Mouse (Mus musculus) hindbrain, embryonic 12.5 days (tissue): Measurements from ENCODE around the gene Disc1. TPM values are rescaled to one million over a fixed set of nuclear protein-coding genes. Genes with fewer than 3 reads are reported as not detected.

Experiments
- ATAC-seq: fragments of 200-750 bp; cut with Nextera tagmentation; 2 replicates; pipeline ENCODE4 v1.8.0; 2017; ENCODE audit warnings: moderate TSS enrichment; ENCODE audit not compliant: low FRiP score
- H3K27ac ChIP-seq: fragments of 300-500 bp; sonication (generic); 2 replicates; pipeline ENCODE4 v1.5.1; 2016; ENCODE audit warnings: mild to moderate bottlenecking
- H3K27me3 ChIP-seq: fragments of 300-500 bp; sonication (generic); 2 replicates; pipeline ENCODE4 v1.6.1; 2016; ENCODE audit warnings: mild to moderate bottlenecking
- H3K36me3 ChIP-seq: fragments of 300-500 bp; sonication (generic); 2 replicates; pipeline ENCODE4 v1.6.1; 2016; ENCODE audit warnings: mild to moderate bottlenecking
- H3K4me1 ChIP-seq: fragments of 300-500 bp; sonication (generic); 2 replicates; pipeline ENCODE4 v1.6.1; 2016
- H3K4me2 ChIP-seq: fragments of 300-500 bp; sonication (generic); replicated peaks from 2 replicates; pipeline ENCODE4 v1.6.1; 2016; ENCODE audit warnings: mild to moderate bottlenecking
- H3K4me3 ChIP-seq: fragments of 300-500 bp; sonication (generic); 2 replicates; pipeline ENCODE4 v1.5.1; 2016; ENCODE audit warnings: mild to moderate bottlenecking
- H3K9ac ChIP-seq: fragments of 300-500 bp; sonication (generic); 2 replicates; pipeline ENCODE4 v1.6.1; 2016; ENCODE audit warnings: mild to moderate bottlenecking, moderate library complexity
- H3K9me3 ChIP-seq: fragments of 300-500 bp; sonication (generic); replicated peaks from 2 replicates; pipeline ENCODE4 v1.6.1; 2016; ENCODE audit warnings: mild to moderate bottlenecking
- WGBS: fragments of 180-500 bp; shearing (Covaris S2); methylation state at CpG from one replicate; pipeline ENCODE4 v1.1.7; 2016; 5-methylcytosine and 5-hydroxymethylcytosine counted together
- polyA plus RNA-seq: library from polyadenylated mRNA; unstranded; fragments of >200 nt; fragmentation: Nextera tagmentation; extraction: Ambion mirVana; gene quantifications from 2 replicates; pipeline ENCODE4 v1.2.1, GENCODE M21; 2016

Disc1 gene
- polyA plus RNA-seq, 1 experiment from 2014 or later: 2.8 TPM

DNA sequence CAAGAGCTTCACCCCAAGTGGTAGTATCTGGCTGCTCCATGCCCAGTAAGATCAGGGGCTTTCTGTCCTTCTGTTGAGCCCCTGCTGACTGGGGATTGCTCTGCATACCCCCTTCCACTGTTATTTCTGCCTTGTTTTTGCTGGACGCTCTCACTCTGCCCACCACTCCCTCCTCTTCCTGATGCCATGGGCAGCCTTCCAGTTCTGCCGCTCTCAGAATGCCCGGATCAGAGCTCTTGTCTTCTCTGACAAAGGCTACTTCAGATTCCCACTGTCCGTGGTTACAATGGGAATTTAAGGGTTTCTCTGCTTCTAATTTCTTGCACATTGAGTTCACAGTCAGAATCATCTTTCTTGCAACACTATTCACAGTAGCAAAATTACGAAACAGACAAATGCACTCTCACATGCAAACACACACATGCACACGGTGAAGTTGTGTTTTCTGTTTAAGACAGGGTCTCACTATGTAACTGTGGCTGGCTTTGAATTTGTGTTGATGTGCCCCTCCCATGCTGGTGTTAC lies 214.2 kb downstream of the Disc1 start:
- Histone ChIP-seq H3K36me3 (no peaks in the 10 kb centered on the region), H3K4me1 (no peaks in the 10 kb centered on the region; the same call in 1 of the 2 replicates), H3K9me3 (no peaks in the 10 kb centered on the region), H3K9ac (no peak overlapping the region), H3K4me2 (no peak overlapping the region), H3K27ac (no peak overlapping the region), H3K4me3 (no peak overlapping the region), H3K27me3 (no peaks in the 10 kb centered on the region)
- 66% methylated on average over 6 of the region's 6 CpGs for WGBS
- no peak for ATAC-seq

- no peaks in the 10 kb centered on the region; the same call in 1 of the 2 replicates for H3K4me1 ChIP-seq
- H3K9ac ChIP-seq: no peak overlapping the region
- H3K27me3 ChIP-seq: no peaks in the 10 kb centered on the region
- H3K36me3 ChIP-seq: no peaks in the 10 kb centered on the region
- H3K4me3 ChIP-seq: no peak overlapping the region
- no peak for ATAC-seq
- H3K4me2 ChIP-seq: no peak overlapping the region
- no peaks in the 10 kb centered on the region; the same call in 1 of the 2 replicates for H3K9me3 ChIP-seq
- WGBS: 83% methylated on average over 7 of the region's 7 CpGs
- H3K27ac ChIP-seq: no peak overlapping the region
These were observed 216.3 kb downstream of the Disc1 start for GRCm38 (mm10) chr8:125270292-125270691.

DNA sequence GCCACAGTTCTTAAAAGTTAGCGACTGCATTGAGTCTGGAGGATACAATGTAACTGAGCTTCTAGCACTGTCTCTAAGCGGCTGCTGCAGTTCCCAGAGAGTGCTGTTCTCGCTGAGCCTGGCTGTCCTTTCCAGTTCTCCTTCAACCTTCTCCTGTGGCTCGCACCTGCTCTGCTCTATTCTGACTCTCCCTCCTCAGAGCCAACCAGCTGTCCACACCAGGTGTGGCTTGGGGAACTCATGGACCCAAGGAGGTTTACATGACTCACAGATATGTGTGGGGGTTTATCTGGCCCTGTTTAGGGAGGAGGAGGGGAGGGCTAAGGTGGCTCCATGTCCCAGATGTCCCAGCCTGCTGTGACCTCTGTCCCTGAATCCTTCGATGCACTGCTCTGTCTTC lies 217.4 kb downstream of the Disc1 start:
- Histone ChIP-seq H3K27ac (no peak overlapping the region), H3K27me3 (no peaks in the 10 kb centered on the region), H3K9me3 (no peaks in the 10 kb centered on the region; the same call in 1 of the 2 replicates), H3K9ac (no peak overlapping the region), H3K4me3 (no peak overlapping the region), H3K4me1 (no peaks in the 10 kb centered on the region; the same call in 1 of the 2 replicates), H3K36me3 (no peaks in the 10 kb centered on the region), H3K4me2 (no peak overlapping the region)
- WGBS: 71% methylated on average over 5 of the region's 5 CpGs
- ATAC-seq: no peak

GRCm38 (mm10) chr8:125272089-125272866 lies 218.3 kb downstream of the Disc1 start:
- Histone ChIP-seq H3K4me2 (no peak overlapping the region), H3K4me3 (no peak overlapping the region), H3K36me3 (no peaks in the 10 kb centered on the region), H3K27ac (no peak overlapping the region), H3K27me3 (no peaks in the 10 kb centered on the region), H3K9ac (no peak overlapping the region), H3K4me1 (peaks cover 5% of the 10 kb centered on the region), H3K9me3 (no peaks in the 10 kb centered on the region; the same call in 1 of the 2 replicates)
- 64% methylated on average over 13 of the region's 13 CpGs for WGBS
- no peak for ATAC-seq

DNA sequence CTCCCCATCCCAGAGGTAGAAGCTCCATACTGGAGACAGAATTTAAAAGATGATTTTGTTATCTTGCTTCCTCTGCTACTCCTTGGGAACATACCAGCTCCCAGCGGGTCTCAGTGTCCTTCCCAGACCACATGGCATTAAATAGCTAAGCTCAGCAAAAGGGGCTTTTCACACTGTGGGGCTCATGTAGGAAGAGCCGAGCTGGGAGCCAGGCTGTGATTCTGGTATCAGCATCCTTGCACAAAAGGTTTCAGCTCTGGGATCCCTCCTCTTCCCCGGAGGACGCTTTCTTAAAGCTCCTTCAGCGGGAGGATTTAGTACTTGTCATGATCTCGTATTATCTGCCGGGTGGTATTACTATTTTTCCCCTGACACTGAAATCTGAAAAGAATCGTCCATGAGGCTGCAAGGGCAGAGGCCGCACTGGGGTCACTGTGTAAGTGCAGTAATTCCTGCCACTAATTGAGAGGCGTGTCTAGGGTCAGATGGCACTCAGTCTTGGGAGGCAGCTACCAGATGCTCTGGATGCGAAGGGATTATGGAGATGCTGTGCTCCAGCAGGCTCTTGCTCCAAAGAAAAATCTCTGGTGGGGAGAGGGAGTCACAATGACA lies 223.2 kb downstream of the Disc1 start:
- Histone ChIP-seq H3K4me2 (no peak overlapping the region), H3K9ac (no peak overlapping the region), H3K4me3 (no peak overlapping the region), H3K27me3 (no peaks in the 10 kb centered on the region), H3K4me1 (peaks cover 11% of the 10 kb centered on the region), H3K9me3 (no peaks in the 10 kb centered on the region; the same call in 1 of the 2 replicates), H3K36me3 (no peaks in the 10 kb centered on the region), H3K27ac (no peak overlapping the region)
- ATAC-seq: peak; percentile 58; the same call in 1 of the 2 replicates
- WGBS: 7% methylated on average over 11 of the region's 11 CpGs

DNA sequence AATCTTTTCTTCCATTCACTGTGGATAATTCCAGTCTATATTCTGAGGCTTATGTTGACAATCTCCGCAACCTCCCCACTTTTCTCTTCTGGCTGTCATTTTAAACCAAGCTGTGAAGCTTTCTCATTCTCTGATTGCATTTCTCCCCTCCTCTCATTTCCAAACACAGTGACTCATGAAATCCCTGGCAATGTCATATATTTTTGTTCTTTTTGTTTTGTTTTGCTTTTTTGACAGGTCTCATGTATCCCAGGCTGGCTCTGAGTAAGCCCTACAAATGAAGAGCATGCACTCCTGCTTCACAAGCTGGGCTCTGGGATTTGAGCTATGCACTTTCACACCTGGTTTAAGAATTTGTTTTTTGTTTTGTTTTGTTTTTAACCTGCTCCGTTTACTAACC lies 225.2 kb downstream of the Disc1 start:
- Histone ChIP-seq H3K4me3 (no peak overlapping the region), H3K9me3 (no peaks in the 10 kb centered on the region; the same call in 1 of the 2 replicates), H3K27me3 (no peaks in the 10 kb centered on the region), H3K4me2 (no peak overlapping the region), H3K4me1 (peaks cover 20% of the 10 kb centered on the region), H3K27ac (no peak overlapping the region), H3K9ac (no peak overlapping the region), H3K36me3 (no peaks in the 10 kb centered on the region)
- no peak for ATAC-seq
- WGBS: 100% methylated on average over 2 of the region's 2 CpGs

DNA sequence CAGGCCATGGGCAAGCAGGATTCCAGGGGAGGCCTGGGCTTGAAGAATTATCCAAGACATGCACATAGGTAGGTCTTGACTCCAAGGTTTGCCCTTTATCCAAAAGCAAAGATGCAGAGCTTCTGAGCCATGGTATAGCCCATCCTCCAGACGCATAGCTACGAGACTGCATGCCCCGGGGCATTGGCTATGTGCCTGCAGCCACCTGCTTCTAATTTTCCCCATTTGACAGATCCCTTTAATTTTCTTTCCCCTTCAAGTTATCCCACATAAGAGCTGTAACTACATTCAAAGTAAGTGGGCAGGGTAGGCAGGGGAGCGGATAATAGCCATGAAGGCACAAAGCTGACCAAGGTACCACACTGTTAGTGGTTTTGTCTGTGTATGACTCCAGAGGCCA lies 225.9 kb downstream of the Disc1 start:
- H3K4me2 ChIP-seq: no peak overlapping the region
- H3K4me3 ChIP-seq: no peak overlapping the region
- no peaks in the 10 kb centered on the region for H3K27me3 ChIP-seq
- no peak for ATAC-seq
- no peak overlapping the region for H3K9ac ChIP-seq
- 65% methylated on average over 4 of the region's 4 CpGs for WGBS
- no peaks in the 10 kb centered on the region; the same call in 1 of the 2 replicates for H3K9me3 ChIP-seq
- no peak overlapping the region for H3K27ac ChIP-seq
- H3K4me1 ChIP-seq: peaks cover 20% of the 10 kb centered on the region
- no peaks in the 10 kb centered on the region for H3K36me3 ChIP-seq

- H3K9ac ChIP-seq: no peak overlapping the region
- no peak overlapping the region for H3K4me3 ChIP-seq
- peaks cover 24% of the 10 kb centered on the region for H3K4me1 ChIP-seq
- WGBS: 45% methylated on average over 7 of the region's 7 CpGs
- no peak overlapping the region for H3K4me2 ChIP-seq
- no peaks in the 10 kb centered on the region for H3K9me3 ChIP-seq
- no peaks in the 10 kb centered on the region for H3K36me3 ChIP-seq
- H3K27ac ChIP-seq: no peak overlapping the region
- ATAC-seq: no peak
- no peaks in the 10 kb centered on the region for H3K27me3 ChIP-seq
These were observed 228.5 kb downstream of the Disc1 start for GRCm38 (mm10) chr8:125282531-125282930.

DNA sequence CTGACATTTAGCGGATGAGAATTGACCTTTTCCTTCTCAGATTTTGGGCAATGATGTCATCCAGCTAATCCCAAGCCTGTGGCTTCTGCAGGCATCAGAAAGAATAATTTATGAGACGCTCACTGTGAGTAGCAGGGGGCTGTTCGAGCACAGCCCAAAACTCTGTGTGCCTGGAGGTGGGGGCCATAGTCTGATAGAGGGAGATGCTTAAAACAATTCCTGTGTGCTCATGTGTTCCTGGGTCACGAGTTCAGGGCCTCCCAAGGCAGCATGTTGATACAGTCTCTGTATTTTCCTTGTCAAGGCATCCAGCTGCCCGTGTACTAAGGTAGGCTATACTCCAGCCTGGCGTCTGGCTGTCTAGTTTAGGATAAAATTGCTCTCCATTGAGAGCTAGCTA lies 229.5 kb downstream of the Disc1 start:
- H3K36me3 ChIP-seq: no peaks in the 10 kb centered on the region
- H3K27ac ChIP-seq: no peak overlapping the region
- WGBS: 53% methylated on average over 6 of the region's 6 CpGs
- no peak overlapping the region for H3K4me3 ChIP-seq
- H3K4me1 ChIP-seq: peaks cover 21% of the 10 kb centered on the region
- 0 out of 2 replicates have a peak, but pooled peaks cover under 1% of the 10 kb centered on the region for H3K27me3 ChIP-seq
- H3K9ac ChIP-seq: no peak overlapping the region
- no peaks in the 10 kb centered on the region for H3K9me3 ChIP-seq
- no peak for ATAC-seq
- no peak overlapping the region for H3K4me2 ChIP-seq

- no peak overlapping the region for H3K9ac ChIP-seq
- no peak overlapping the region for H3K4me3 ChIP-seq
- no peak overlapping the region for H3K27ac ChIP-seq
- H3K4me2 ChIP-seq: no peak overlapping the region
- peaks cover 21% of the 10 kb centered on the region for H3K4me1 ChIP-seq
- no peaks in the 10 kb centered on the region for H3K9me3 ChIP-seq
- H3K36me3 ChIP-seq: no peaks in the 10 kb centered on the region
- peaks cover 4% of the 10 kb centered on the region; the same call in 1 of the 2 replicates for H3K27me3 ChIP-seq
- no peak for ATAC-seq
- WGBS: 55% methylated on average over 4 of the region's 4 CpGs
These were observed 230.9 kb downstream of the Disc1 start for GRCm38 (mm10) chr8:125284875-125285274.

DNA sequence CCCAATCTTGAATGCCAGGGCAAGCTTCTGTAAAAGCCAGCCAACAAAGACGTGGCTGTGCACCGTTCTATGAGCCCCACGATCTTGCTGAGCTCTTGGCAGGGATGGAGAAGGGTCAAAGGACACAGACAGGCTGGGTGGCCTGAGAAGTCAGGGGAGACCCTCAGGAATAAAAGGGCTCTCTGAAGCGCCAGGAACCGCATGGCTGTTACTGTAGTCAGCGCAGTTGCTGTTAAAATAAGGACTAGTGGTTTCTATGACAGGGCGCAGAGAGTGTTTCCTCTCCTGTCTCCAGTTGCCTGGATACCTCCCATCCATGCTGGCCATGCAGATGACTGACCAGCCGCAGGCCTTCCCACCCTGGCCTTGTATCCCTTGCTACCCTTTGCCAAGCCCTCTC lies 231.4 kb downstream of the Disc1 start:
- WGBS: 65% methylated on average over 8 of the region's 8 CpGs

GRCm38 (mm10) chr8:125285966-125286681 lies 232.1 kb downstream of the Disc1 start:
- 75% methylated on average over 12 of the region's 12 CpGs for WGBS

More for the DNA sequence above, 231.4 kb downstream of the Disc1 start:
- no peaks in the 10 kb centered on the region for H3K9me3 ChIP-seq
- ATAC-seq: no peak
- H3K27me3 ChIP-seq: peaks cover 4% of the 10 kb centered on the region; the same call in 1 of the 2 replicates
- no peak overlapping the region for H3K27ac ChIP-seq
- H3K4me3 ChIP-seq: no peak overlapping the region
- H3K4me2 ChIP-seq: no peak overlapping the region
- H3K9ac ChIP-seq: no peak overlapping the region
- H3K4me1 ChIP-seq: peaks cover 21% of the 10 kb centered on the region
- no peaks in the 10 kb centered on the region for H3K36me3 ChIP-seq

More at GRCm38 (mm10) chr8:125285966-125286681, 232.1 kb downstream of the Disc1 start:
- ATAC-seq: no peak
- Histone ChIP-seq H3K4me2 (no peak overlapping the region), H3K27ac (no peak overlapping the region), H3K36me3 (no peaks in the 10 kb centered on the region), H3K4me3 (no peak overlapping the region), H3K9me3 (no peaks in the 10 kb centered on the region), H3K9ac (no peak overlapping the region), H3K27me3 (peaks cover 4% of the 10 kb centered on the region; the same call in 1 of the 2 replicates), H3K4me1 (peaks cover 21% of the 10 kb centered on the region)
